Mouse (Mus musculus): ENCODE results near the gene Ankub1.

Ankub1 gene

DNA sequence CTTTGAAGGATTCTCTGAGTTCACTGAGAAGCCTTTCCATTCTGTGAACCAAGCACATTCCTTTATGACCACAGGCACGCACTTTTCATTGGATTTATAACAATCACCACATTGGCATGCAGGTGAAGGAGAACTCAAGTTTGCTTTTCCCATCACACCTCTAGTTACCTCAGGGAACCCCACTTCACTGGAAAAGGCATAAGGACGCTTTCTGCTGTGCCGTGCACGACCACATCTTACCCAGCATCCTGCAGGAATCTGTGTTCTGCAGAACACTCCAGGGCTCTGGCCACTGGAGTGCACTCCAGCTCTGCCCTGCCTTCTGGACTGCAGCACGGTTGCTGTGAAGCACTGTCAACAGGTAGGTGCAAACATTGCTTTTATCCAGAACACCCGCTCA is 55.0 kb downstream of the Ankub1 start:
- DNase-seq: no peak

- DNase-seq: no peak
Observed at GRCm38 (mm10) chr3:57634763-57635487, 57.7 kb downstream of the Ankub1 start.

DNA sequence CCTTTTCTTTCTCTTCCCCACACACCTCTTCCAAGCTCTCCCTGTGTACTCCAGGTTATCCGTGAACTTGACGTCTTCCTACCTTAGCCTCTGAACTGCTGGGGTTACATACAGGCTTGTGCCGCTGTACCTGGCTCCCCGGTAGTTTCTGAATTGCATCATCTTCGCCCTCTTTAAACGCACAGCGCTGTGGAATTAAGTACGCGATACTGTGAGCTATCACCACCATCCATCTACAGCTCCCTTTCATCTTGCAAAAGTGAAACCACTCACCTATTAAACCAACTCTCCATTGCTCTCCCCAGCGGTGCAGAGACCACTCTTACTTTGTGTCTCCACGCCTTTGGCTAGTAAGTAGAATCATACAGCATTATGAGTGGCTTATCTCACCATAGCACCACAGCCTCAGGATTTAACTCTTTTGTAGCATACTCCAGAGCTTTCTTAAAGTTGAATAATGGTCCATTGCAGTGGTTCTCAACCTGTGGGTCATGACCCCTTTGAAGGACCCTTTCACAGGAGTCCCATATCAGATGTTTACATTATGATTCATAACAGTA is 65.6 kb downstream of the Ankub1 start:
- no peak for DNase-seq

DNA sequence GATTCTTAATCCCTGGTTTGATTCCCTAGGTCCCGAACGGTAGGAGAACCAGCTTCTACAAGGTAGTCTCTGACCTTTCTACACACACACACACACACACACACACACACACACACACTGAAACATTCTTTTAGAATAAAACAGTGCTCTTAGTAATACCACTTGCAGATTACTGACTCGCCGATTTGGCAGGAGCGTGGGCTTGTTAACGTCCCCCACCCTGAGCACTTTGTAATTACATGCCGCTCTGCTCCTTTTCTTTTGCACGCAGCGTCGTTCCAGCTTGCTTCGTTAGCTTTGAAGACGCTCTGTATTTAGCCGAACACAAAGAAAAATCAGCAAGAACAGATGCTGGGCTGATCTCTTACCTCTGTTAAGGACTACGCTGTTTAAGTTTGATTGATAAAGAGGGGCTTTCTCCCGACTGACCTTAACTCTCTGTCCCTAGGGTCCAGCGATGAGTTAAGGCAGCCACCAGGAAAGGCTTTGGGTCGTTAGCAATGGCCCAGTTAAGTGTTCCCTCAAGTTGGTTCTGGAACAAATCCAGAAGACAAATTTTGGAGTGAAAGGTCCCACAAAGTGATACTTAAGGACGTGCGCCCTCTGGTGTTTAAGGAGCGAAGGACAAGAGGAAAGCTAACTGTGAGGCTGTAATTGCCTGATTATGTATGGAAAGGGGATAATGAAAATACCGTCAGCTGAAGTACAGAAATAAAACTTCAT is 67.2 kb downstream of the Ankub1 start:
- DNase-seq: peak; percentile 71 to 86

- DNase-seq: peak; percentile 44 to 80
Observed at GRCm38 (mm10) chr3:57619718-57620117, 72.9 kb downstream of the Ankub1 start.

DNA sequence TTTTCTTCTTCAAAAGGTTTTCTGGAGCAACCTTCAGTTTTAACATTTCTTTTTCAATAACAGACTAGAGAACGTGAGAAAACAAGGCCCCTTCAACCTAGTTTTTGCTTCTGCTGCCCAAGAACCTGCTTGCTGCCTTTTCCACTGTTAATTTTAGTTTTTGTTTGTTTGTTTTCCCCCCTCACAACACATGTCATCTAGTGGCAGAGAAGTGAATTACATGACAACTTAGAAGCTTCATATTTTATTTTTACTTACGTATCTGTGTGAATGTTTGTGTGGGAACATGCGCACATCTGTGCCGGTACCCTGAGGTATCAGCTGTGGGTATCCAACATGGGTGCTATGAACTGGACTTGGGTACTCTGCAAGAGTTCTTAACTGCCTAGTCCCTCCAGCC is 76.9 kb downstream of the Ankub1 start:
- no peak for DNase-seq

DNA sequence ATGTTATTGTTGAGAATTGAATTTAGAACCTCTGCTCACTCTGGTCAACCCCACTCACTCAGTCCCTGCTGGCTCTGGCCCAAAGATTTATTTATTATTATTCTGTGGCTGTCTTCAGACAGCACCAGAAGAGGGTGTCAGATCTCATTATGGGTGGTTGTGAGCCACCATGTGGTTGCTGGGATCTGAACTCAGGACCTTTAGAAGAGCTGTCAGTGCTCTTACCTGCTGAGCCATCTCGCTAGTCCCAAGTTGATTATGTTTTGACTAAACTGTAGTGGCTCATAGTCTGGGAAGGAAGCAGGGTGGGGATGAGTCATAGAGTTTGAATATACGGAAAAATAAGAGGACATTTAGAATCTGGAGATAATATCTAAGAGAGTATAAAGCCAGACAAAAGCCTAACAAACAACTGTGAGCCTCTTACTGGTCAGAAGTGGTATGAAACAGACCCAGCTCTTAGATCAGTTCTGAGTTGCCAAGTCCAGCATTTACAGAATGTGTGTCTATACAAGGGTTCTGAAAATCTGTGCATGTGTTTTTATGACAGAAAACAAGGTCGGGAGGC is 80.1 kb downstream of the Ankub1 start:
- DNase-seq: no peak

- DNase-seq: no peak
Observed at GRCm38 (mm10) chr3:57611776-57612175, 80.8 kb downstream of the Ankub1 start.
